Mouse (Mus musculus) brain, embryonic 14.5 days (tissue): Measurements from ENCODE around the gene Casp8ap2. TPM values are rescaled to one million over a fixed set of nuclear protein-coding genes. Genes with fewer than 3 reads are reported as not detected.

ENCODE experiments used
- DNase-seq: peaks from one replicate; pipeline ENCODE4 v3.0.0-alpha.2; 2011; ENCODE audit warnings: low read depth
- CTCF ChIP-seq: fragments of 200-500 bp; IDR thresholded peaks from 2 replicates; pipeline ENCODE4 v1.5.1; 2012; ENCODE audit warnings: inconsistent platforms, mild to moderate bottlenecking, moderate library complexity, borderline replicate concordance; ENCODE audit not compliant: insufficient read depth, insufficient read length; ENCODE audit errors: extremely low read depth
- POLR2A ChIP-seq: fragments of 200-500 bp; IDR thresholded peaks from 2 replicates; pipeline ENCODE4 v1.6.1; 2012; ENCODE audit warnings: mild to moderate bottlenecking, inconsistent platforms, borderline replicate concordance; ENCODE audit not compliant: poor library complexity, insufficient read depth, insufficient read length, severe bottlenecking; ENCODE audit errors: extremely low read depth
- polyA plus RNA-seq: library from polyadenylated mRNA; depleted of rRNA; stranded (reverse); fragments of >200 nt; gene quantifications from 2 replicates; pipeline ENCODE4 v1.2.3, GENCODE M21; 2012; rRNA removed

The Casp8ap2 gene
- polyA plus RNA-seq, 1 experiment = 12.1 TPM

- TF ChIP-seq CTCF = no peak
- no peak for TF ChIP-seq POLR2A
- DNase-seq = peak; percentile 4
Measured at GRCm38 (mm10) chr4:32682471-32682870, 67.2 kb downstream of the Casp8ap2 start.

- TF ChIP-seq CTCF = no peak
- TF ChIP-seq POLR2A = no peak
Measured at GRCm38 (mm10) chr4:32683061-32683582, 67.9 kb downstream of the Casp8ap2 start.

More at GRCm38 (mm10) chr4:32683061-32683582, 67.9 kb downstream of the Casp8ap2 start:
- no peak for DNase-seq

Other genes starting within 250 kb of the Casp8ap2 start
- gene Gja10, start 12.7 kb upstream of the Casp8ap2 start, polyA plus RNA-seq = not detected in 2 replicates
- 35.2 and 43.6 TPM in 2 replicates for gene Mdn1, start 41.7 kb downstream of the Casp8ap2 start, polyA plus RNA-seq
- gene Lyrm2, start 184.8 kb downstream of the Casp8ap2 start, polyA plus RNA-seq = 78.9 and 84.0 TPM in 2 replicates